Mouse (Mus musculus): Measurements from ENCODE around the gene Six1. TPM values are rescaled to one million over a fixed set of nuclear protein-coding genes. Genes with fewer than 3 reads are reported as not detected.
"Not testable (repeated sequence)": the region's sequence is repeated elsewhere in the genome, so short reads cannot be mapped to it uniquely, and the experiment has no call there.

The Six1 gene
- polyA plus RNA-seq, 1 experiment from 2014 or later, result 0.12 TPM

DNA sequence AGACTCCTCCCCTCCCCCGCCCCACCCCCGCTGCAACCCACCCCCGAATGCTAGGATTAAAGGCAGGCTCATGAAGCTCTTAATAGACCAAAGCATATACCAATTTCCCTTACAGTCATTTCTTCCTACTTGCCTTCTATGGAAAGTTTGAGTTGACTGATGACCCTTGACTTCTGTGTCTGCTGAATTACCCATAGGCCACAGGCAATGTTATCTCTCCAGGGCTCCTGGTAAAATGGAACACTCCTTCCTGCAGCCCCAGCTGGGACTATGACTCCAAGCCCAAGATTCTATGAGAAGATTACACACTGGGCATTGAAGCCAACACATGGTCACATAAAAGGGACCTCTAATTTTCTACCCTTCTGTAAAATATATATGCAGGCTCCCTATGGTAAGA, 33.3 kb downstream of the Six1 start:
- H3K4me2 ChIP-seq (ENCODE audit: low read depth, low read length), result no peak overlapping the region
- H3K4me1 ChIP-seq (ENCODE audit: control insufficient read depth, insufficient read depth, low read length), result no peaks in the 10 kb centered on the region
- no peak overlapping the region for H3K4me3 ChIP-seq (ENCODE audit: low read depth, low read length)
- H3K27ac ChIP-seq (ENCODE audit: low read depth, low read length), result no peak overlapping the region
- H3K36me3 ChIP-seq (ENCODE audit: control insufficient read depth, insufficient read depth, low read length), result no peaks in the 10 kb centered on the region
- WGBS, result 65% methylated on average over 3 of the region's 3 CpGs
- ATAC-seq (ENCODE audit: low read depth), result no peak
- H3K27me3 ChIP-seq (ENCODE audit: control insufficient read depth, insufficient read depth, low read length), result no peaks in the 10 kb centered on the region
- no peak overlapping the region for H3K9ac ChIP-seq (replicated peaks; ENCODE audit: low read depth, low read length)
- H3K9me3 ChIP-seq (ENCODE audit: control insufficient read depth, low read length), result no peaks in the 10 kb centered on the region

DNA sequence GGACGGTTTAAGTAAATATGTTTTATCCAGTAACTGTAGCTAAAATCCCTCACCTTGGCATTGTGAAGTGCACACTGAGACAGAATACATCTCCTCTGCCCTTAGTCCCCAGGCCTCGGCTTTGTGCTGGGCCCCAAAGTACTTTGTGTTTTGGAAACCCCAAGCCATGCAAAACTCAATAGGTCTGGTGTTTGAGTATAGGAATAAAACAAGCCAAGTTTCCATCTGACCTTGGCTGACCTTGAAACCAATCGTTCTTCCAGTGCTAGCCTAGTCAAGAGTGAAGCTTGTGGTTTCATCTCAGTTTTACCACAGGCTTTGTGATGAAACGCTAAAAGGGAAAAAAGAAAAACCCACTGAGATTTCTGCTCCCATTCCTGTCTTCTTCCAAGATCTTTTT, 34.8 kb downstream of the Six1 start:
- 82% methylated on average over 4 of the region's 4 CpGs for WGBS

DNA sequence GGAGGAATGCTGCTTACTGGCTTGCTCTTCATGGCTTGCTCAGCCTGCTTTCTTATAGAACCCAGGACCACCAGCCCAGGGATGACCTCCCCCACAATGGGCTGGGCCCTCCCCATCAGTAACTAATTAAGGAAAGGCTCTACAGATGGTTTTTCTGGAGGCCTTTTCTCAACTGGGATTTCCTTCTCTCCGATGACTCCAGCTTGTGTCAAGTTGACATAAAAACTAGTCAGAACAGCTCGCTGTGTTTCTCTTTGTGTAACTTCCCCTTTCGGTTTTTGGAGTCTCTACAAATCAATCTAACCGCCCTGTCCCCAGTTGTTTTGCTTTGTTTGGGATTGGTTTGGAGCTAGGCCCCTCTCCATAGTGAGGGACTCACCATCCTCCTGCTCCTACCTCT, 37.5 kb downstream of the Six1 start:
- Histone ChIP-seq H3K4me2 (ENCODE audit: low read depth, low read length) (no peak overlapping the region), H3K9me3 (ENCODE audit: control insufficient read depth, low read length) (no peaks in the 10 kb centered on the region), H3K27me3 (ENCODE audit: control insufficient read depth, insufficient read depth, low read length) (no peaks in the 10 kb centered on the region), H3K36me3 (ENCODE audit: control insufficient read depth, insufficient read depth, low read length) (no peaks in the 10 kb centered on the region), H3K27ac (ENCODE audit: low read depth, low read length) (no peak overlapping the region), H3K9ac (replicated peaks; ENCODE audit: low read depth, low read length) (no peak overlapping the region), H3K4me3 (ENCODE audit: low read depth, low read length) (no peak overlapping the region), H3K4me1 (ENCODE audit: control insufficient read depth, insufficient read depth, low read length) (no peaks in the 10 kb centered on the region)
- no peak for ATAC-seq (ENCODE audit: low read depth)
- WGBS, result 86% methylated on average over 4 of the region's 4 CpGs

More for the DNA sequence above, 34.8 kb downstream of the Six1 start:
- Histone ChIP-seq H3K4me3 (ENCODE audit: low read depth, low read length) (no peak overlapping the region), H3K9ac (replicated peaks; ENCODE audit: low read depth, low read length) (no peak overlapping the region), H3K27ac (ENCODE audit: low read depth, low read length) (no peak overlapping the region), H3K4me2 (ENCODE audit: low read depth, low read length) (no peak overlapping the region), H3K36me3 (ENCODE audit: control insufficient read depth, insufficient read depth, low read length) (no peaks in the 10 kb centered on the region), H3K27me3 (ENCODE audit: control insufficient read depth, insufficient read depth, low read length) (no peaks in the 10 kb centered on the region), H3K4me1 (ENCODE audit: control insufficient read depth, insufficient read depth, low read length) (no peaks in the 10 kb centered on the region), H3K9me3 (ENCODE audit: control insufficient read depth, low read length) (no peaks in the 10 kb centered on the region)
- no peak for ATAC-seq (ENCODE audit: low read depth)

DNA sequence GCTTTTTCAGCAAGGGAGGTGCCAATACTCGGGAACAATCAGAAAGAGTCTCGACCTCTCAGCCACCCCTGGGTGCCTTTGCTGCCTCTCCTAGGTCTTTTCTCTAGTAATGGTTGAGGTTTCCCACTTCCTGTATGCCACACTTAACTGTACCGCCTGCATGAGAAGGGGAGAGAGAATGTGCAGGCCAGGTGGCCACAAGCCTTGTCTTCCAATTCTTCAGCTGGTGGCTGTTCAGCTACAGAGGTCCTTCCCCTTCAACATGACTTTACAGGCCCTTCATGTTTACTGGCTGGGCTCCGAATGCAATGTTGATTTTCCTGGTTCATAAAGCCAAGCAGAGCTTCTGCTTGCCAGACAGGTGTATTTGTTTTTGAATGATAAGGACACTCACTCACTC, 39.4 kb downstream of the Six1 start:
- no peak overlapping the region for H3K4me2 ChIP-seq (ENCODE audit: low read depth, low read length)
- WGBS, result 92% methylated on average over 4 of the region's 4 CpGs
- no peaks in the 10 kb centered on the region for H3K27me3 ChIP-seq (ENCODE audit: control insufficient read depth, insufficient read depth, low read length)
- no peak overlapping the region for H3K4me3 ChIP-seq (ENCODE audit: low read depth, low read length)
- H3K36me3 ChIP-seq (ENCODE audit: control insufficient read depth, insufficient read depth, low read length), result no peaks in the 10 kb centered on the region
- H3K4me1 ChIP-seq (ENCODE audit: control insufficient read depth, insufficient read depth, low read length), result no peaks in the 10 kb centered on the region
- no peak overlapping the region for H3K9ac ChIP-seq (replicated peaks; ENCODE audit: low read depth, low read length)
- ATAC-seq (ENCODE audit: low read depth), result no peak
- H3K9me3 ChIP-seq (ENCODE audit: control insufficient read depth, low read length), result no peaks in the 10 kb centered on the region
- no peak overlapping the region for H3K27ac ChIP-seq (ENCODE audit: low read depth, low read length)

DNA sequence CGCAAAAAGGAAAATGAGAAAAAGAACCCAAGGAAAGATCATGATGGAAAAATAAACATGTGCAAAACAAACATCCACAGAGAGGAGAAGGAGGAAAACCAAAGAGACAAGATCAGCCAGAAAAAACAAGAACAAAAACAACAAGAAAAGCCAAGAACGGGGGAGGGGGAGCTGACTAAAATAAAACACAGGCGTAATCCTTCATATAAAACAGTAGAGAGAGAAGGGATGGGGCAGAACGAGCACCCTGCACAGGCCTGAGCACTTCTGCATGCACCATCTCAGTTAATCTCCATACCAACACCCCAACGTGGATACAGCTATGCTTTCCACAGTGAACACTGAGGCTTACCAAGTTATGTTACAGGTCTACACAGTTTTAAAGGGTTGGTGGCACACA, 40.9 kb downstream of the Six1 start:
- Histone ChIP-seq H3K27me3 (ENCODE audit: control insufficient read depth, insufficient read depth, low read length) (no peaks in the 10 kb centered on the region), H3K9me3 (ENCODE audit: control insufficient read depth, low read length) (no peaks in the 10 kb centered on the region), H3K9ac (replicated peaks; ENCODE audit: low read depth, low read length) (no peak overlapping the region), H3K36me3 (ENCODE audit: control insufficient read depth, insufficient read depth, low read length) (no peaks in the 10 kb centered on the region), H3K4me2 (ENCODE audit: low read depth, low read length) (no peak overlapping the region), H3K27ac (ENCODE audit: low read depth, low read length) (no peak overlapping the region), H3K4me3 (ENCODE audit: low read depth, low read length) (no peak overlapping the region), H3K4me1 (ENCODE audit: control insufficient read depth, insufficient read depth, low read length) (no peaks in the 10 kb centered on the region)
- ATAC-seq (ENCODE audit: low read depth), result no peak
- 63% methylated on average over 5 of the region's 5 CpGs for WGBS

- Histone ChIP-seq H3K36me3 (ENCODE audit: control insufficient read depth, insufficient read depth, low read length) (no peaks in the 10 kb centered on the region), H3K4me2 (ENCODE audit: low read depth, low read length) (no peak overlapping the region), H3K4me3 (ENCODE audit: low read depth, low read length) (no peak overlapping the region), H3K9me3 (ENCODE audit: control insufficient read depth, low read length) (no peaks in the 10 kb centered on the region), H3K9ac (replicated peaks; ENCODE audit: low read depth, low read length) (no peak overlapping the region), H3K27ac (ENCODE audit: low read depth, low read length) (no peak overlapping the region), H3K27me3 (ENCODE audit: control insufficient read depth, insufficient read depth, low read length) (no peaks in the 10 kb centered on the region), H3K4me1 (ENCODE audit: control insufficient read depth, insufficient read depth, low read length) (no peaks in the 10 kb centered on the region)
- 53% methylated on average over 10 of the region's 10 CpGs for WGBS
- ATAC-seq (ENCODE audit: low read depth), result no peak
These were observed 41.4 kb downstream of the Six1 start for GRCm38 (mm10) chr12:73012136-73012785.

DNA sequence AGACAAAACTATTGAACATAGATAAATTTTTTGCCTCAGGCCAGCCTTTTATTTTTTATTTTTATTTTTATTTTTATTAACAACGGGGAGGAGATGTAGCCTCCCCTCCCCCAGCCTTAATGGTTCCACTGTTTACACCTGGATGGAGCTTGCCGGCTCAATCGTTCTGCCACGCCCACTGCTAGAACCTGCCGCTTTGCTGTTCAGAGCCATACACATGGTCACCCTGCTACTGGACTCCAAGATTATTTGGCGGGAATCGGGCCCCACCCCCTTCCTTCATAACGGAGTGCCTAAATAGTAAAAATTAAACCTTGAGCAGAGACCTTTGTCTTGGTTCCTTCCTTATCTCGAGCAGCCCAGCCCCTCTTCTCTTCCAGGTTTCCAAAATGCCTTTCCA, 50.8 kb downstream of the Six1 start:
- ATAC-seq (ENCODE audit: low read depth); H3K9me3 ChIP-seq (ENCODE audit: control insufficient read depth, low read length); H3K9ac ChIP-seq (replicated peaks; ENCODE audit: low read depth, low read length); H3K27me3 ChIP-seq (ENCODE audit: control insufficient read depth, insufficient read depth, low read length); H3K27ac ChIP-seq (ENCODE audit: low read depth, low read length); H3K4me2 ChIP-seq (ENCODE audit: low read depth, low read length); H3K36me3 ChIP-seq (ENCODE audit: control insufficient read depth, insufficient read depth, low read length); H3K4me3 ChIP-seq (ENCODE audit: low read depth, low read length); H3K4me1 ChIP-seq (ENCODE audit: control insufficient read depth, insufficient read depth, low read length): not testable (repeated sequence)
- WGBS, result 51% methylated on average over 9 of the region's 9 CpGs

DNA sequence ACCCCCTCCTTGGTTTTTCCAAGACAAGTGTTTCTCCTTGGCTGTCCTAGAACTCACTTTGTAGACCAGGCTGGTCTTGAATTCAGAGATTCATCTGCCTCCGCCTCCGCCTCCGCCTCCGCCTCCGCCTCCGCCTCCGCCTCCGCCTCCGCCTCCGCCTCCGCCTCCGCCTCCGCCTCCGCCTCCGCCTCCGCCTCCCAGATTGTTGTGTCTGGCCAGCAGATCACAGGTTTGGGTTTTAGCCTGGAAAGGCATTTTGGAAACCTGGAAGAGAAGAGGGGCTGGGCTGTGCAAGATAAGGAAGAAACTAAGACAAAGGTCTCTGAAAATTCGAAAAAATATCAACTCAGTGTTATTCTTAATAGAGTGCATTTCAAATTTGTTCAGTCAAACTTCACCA, 51.4 kb downstream of the Six1 start:
- H3K27me3 ChIP-seq (ENCODE audit: control insufficient read depth, insufficient read depth, low read length); H3K4me1 ChIP-seq (ENCODE audit: control insufficient read depth, insufficient read depth, low read length); H3K4me2 ChIP-seq (ENCODE audit: low read depth, low read length); H3K4me3 ChIP-seq (ENCODE audit: low read depth, low read length); H3K9ac ChIP-seq (replicated peaks; ENCODE audit: low read depth, low read length); H3K36me3 ChIP-seq (ENCODE audit: control insufficient read depth, insufficient read depth, low read length); H3K27ac ChIP-seq (ENCODE audit: low read depth, low read length); ATAC-seq (ENCODE audit: low read depth); H3K9me3 ChIP-seq (ENCODE audit: control insufficient read depth, low read length): not testable (repeated sequence)
- whole genome bisulfite sequencing, result 51% methylated on average over 17 of the region's 17 CpGs

DNA sequence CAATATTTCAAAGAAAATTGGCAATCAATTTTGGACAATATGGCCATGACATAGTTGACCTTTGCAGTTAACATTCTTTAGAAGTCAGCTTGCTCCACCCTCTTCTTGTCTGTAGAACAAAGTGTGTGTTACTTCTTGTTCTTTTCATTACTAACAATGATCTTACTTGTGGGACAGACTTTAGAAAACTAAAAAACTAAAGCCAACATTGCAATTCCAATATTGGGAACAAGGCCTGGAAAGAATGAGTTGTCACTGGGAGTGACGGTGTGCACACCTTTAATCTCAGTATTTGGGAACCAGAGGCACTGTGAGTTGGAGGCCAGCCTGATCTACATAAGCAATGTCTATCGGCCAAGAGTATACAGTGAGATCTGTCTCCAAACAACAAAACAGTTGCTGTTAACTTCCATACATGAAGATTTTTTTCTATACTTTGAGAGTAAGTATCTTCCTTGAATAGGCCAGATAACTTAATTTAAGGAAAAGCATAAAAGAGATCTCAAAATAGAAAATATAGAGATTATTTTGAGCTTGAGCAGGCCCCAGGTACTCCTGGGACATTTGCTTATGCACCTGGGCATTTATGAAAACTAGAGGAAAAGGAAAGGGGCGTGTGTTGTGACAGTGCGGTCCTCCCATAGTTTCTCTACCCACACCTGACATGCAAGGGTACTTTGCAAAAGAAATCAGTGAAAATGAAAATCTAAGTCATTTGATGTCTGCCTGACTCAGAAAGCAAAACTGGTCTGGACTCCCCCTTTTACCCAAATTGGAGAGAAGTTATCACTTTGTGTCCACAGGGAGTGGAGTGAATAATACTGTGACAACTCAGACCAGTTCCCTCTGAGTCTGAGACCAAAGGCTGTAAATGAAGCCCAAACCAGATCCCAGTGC, 55.3 kb downstream of the Six1 start:
- Histone ChIP-seq H3K27ac (ENCODE audit: low read depth, low read length) (no peak overlapping the region), H3K4me1 (ENCODE audit: control insufficient read depth, insufficient read depth, low read length) (no peaks in the 10 kb centered on the region), H3K4me3 (ENCODE audit: low read depth, low read length) (no peak overlapping the region), H3K9me3 (ENCODE audit: control insufficient read depth, low read length) (no peaks in the 10 kb centered on the region), H3K27me3 (ENCODE audit: control insufficient read depth, insufficient read depth, low read length) (no peaks in the 10 kb centered on the region), H3K9ac (replicated peaks; ENCODE audit: low read depth, low read length) (no peak overlapping the region), H3K36me3 (ENCODE audit: control insufficient read depth, insufficient read depth, low read length) (no peaks in the 10 kb centered on the region), H3K4me2 (ENCODE audit: low read depth, low read length) (no peak overlapping the region)
- no peak for ATAC-seq (ENCODE audit: low read depth)
- 89% methylated on average over 4 of the region's 4 CpGs for WGBS

Measured in neural tube, embryonic 14.5 days (tissue).